Mouse (Mus musculus): Measurements from ENCODE around the gene Tpp2. TPM values are rescaled to one million over a fixed set of nuclear protein-coding genes. Genes with fewer than 3 reads are reported as not detected.

Tpp2 gene
- total and polyA plus RNA-seq, 3 experiments = 41.1 to 47.4 TPM; not detected in 1

DNA sequence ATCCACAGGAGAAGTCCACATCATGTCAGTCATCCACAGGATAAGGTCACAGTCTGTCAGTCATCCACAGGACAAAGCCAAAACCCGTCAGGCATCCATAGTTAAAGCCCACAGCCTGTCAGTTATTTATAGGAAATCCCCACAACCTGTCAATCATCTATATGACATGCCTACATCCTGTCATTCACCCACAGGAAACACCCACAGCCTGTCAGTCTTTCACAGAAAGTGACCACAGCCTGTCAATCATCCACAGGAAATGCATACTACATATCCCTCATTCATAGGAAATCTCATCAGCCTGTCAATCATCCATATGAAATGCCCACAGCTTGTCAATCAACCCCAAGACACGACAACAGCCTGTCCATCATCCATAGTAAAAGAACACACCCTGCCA is 36.3 kb upstream of the Tpp2 start:
- Histone ChIP-seq H3K4me3 (ENCODE audit: control insufficient read depth in 1 of 2, insufficient read depth in 1 of 2, low read depth in 2 of 2, low read length in 2 of 2) (no peak overlapping the region), H3K27ac (ENCODE audit: control insufficient read depth, low read depth, low read length) (no peak overlapping the region), H3K79me2 (ENCODE audit: control insufficient read depth, insufficient read depth, low read length, poor library complexity) (no peaks in the 10 kb centered on the region), H3K36me3 (ENCODE audit: control insufficient read depth in 1 of 2, insufficient read depth in 2 of 2, low read length in 2 of 2) (no peaks in the 10 kb centered on the region), H3K4me1 (ENCODE audit: control insufficient read depth in 1 of 2, insufficient read depth in 2 of 2, low read length in 2 of 2) (no peaks in the 10 kb centered on the region), H3K9ac (ENCODE audit: control insufficient read depth, low read depth, low read length, poor library complexity, severe bottlenecking) (no peak overlapping the region), H3K27me3 (ENCODE audit: control insufficient read depth in 1 of 2, insufficient read depth in 2 of 2, low read length in 2 of 2) (no peaks in the 10 kb centered on the region; a peak in 1 of 4 replicates), H3K9me3 (replicated peaks; ENCODE audit: insufficient read depth, low read length) (no peaks in the 10 kb centered on the region)
- DNase-seq (ENCODE audit: low read depth, low spot score) = no peak
- TF ChIP-seq ZMIZ1 (IDR thresholded peaks at IDR 0.05; ENCODE audit: low read depth, low read length) = no peak
- TF ChIP-seq SIN3A (IDR thresholded peaks at IDR 0.05; ENCODE audit: low read length) = no peak
- TF ChIP-seq ZC3H11A (IDR thresholded peaks at IDR 0.05; ENCODE audit: low read depth, low read length) = no peak
- TF ChIP-seq NRF1 (IDR thresholded peaks at IDR 0.05; ENCODE audit: insufficient read depth, low read depth, low read length, poor library complexity, severe bottlenecking) = no peak
- no peak for TF ChIP-seq TBP (IDR thresholded peaks at IDR 0.05; ENCODE audit: low read depth, low read length)
- TF ChIP-seq TAL1 (IDR thresholded peaks at IDR 0.05; ENCODE audit: low read length) = no peak
- no peak for TF ChIP-seq UBTF (IDR thresholded peaks at IDR 0.05; ENCODE audit: borderline replicate concordance, insufficient read depth, low read depth, low read length)
- no peak for TF ChIP-seq NELFE (IDR thresholded peaks at IDR 0.05; ENCODE audit: low read depth, low read length)
- no peak for TF ChIP-seq MYB (IDR thresholded peaks at IDR 0.05; ENCODE audit: low read depth, low read length)
- no peak for TF ChIP-seq EP300 (IDR thresholded peaks at IDR 0.05; ENCODE audit: low read depth in 1 of 2, low read length in 2 of 2)
- no peak for TF ChIP-seq USF1 (IDR thresholded peaks at IDR 0.05; ENCODE audit: low read depth, low read length)
- TF ChIP-seq CTCF (IDR thresholded peaks at IDR 0.05 in 2 of 3, conservative IDR thresholded peaks at IDR 0.05 in 1 of 3; ENCODE audit: control insufficient read depth in 1 of 3, insufficient read depth in 1 of 3, low read depth in 2 of 3, low read length in 3 of 3, poor library complexity in 1 of 3, severe bottlenecking in 1 of 3) = no peak
- no peak for TF ChIP-seq GATA1 (IDR thresholded peaks at IDR 0.05; ENCODE audit: low read depth, low read length)
- TF ChIP-seq GABPA (IDR thresholded peaks at IDR 0.05; ENCODE audit: low read depth, low read length) = no peak

DNA sequence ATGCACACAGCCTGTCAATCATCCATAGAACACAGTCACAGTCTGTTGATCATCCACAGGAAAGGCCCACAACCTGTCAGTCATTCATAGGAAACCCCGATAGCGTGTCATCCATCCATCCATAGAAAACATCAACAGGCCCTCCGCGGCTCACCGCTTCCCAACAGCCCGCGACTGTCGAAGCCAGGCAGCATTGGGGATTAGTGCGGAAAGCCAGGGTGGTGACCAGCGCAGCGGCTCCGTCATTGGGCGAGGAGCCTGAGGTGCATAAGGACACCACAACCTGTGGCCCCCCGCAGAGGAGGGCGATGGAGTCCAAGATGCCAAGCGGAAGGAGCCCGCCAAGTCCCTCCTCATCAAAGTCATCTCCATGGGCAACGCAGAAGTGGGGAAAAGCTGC is 35.5 kb upstream of the Tpp2 start:
- DNase-seq (ENCODE audit: low read depth, low spot score) = no peak
- Histone ChIP-seq H3K36me3 (ENCODE audit: control insufficient read depth in 1 of 2, insufficient read depth in 2 of 2, low read length in 2 of 2) (no peaks in the 10 kb centered on the region), H3K27ac (ENCODE audit: control insufficient read depth, low read depth, low read length) (no peak overlapping the region), H3K9me3 (replicated peaks; ENCODE audit: insufficient read depth, low read length) (no peaks in the 10 kb centered on the region), H3K27me3 (ENCODE audit: control insufficient read depth in 1 of 2, insufficient read depth in 2 of 2, low read length in 2 of 2) (no peaks in the 10 kb centered on the region; a peak in 1 of 4 replicates), H3K4me1 (ENCODE audit: control insufficient read depth in 1 of 2, insufficient read depth in 2 of 2, low read length in 2 of 2) (no peaks in the 10 kb centered on the region), H3K9ac (ENCODE audit: control insufficient read depth, low read depth, low read length, poor library complexity, severe bottlenecking) (no peak overlapping the region), H3K79me2 (ENCODE audit: control insufficient read depth, insufficient read depth, low read length, poor library complexity) (no peaks in the 10 kb centered on the region), H3K4me3 (ENCODE audit: control insufficient read depth in 1 of 2, insufficient read depth in 1 of 2, low read depth in 2 of 2, low read length in 2 of 2) (no peak overlapping the region)
- no peak for TF ChIP-seq MYC (IDR thresholded peaks at IDR 0.05; ENCODE audit: low read depth, low read length)
- TF ChIP-seq MAZ (IDR thresholded peaks at IDR 0.05; ENCODE audit: low read depth, low read length) = no peak
- TF ChIP-seq CHD2 (IDR thresholded peaks at IDR 0.05; ENCODE audit: low read length) = no peak
- TF ChIP-seq RAD21 (IDR thresholded peaks at IDR 0.05; ENCODE audit: low read depth, low read length) = no peak
- TF ChIP-seq TBP (IDR thresholded peaks at IDR 0.05; ENCODE audit: low read depth, low read length) = no peak
- no peak for TF ChIP-seq POLR2A (IDR thresholded peaks at IDR 0.05; ENCODE audit: control insufficient read depth in 1 of 2, insufficient read depth in 1 of 2, low read depth in 1 of 2, low read length in 2 of 2, poor library complexity in 1 of 2)
- no peak for TF ChIP-seq SMC3 (IDR thresholded peaks at IDR 0.05; ENCODE audit: low read depth, low read length)
- no peak for TF ChIP-seq ZMIZ1 (IDR thresholded peaks at IDR 0.05; ENCODE audit: low read depth, low read length)
- no peak for TF ChIP-seq ZKSCAN1 (IDR thresholded peaks at IDR 0.05; ENCODE audit: low read depth, low read length)
- no peak for TF ChIP-seq EP300 (IDR thresholded peaks at IDR 0.05; ENCODE audit: low read depth in 1 of 2, low read length in 2 of 2)

Data from MEL (cell line).